Mouse (Mus musculus): ENCODE measurements around the gene Klrb1a.
"Not testable (repeated sequence)": the region's sequence is repeated elsewhere in the genome, so short reads cannot be mapped to it uniquely, and the experiment has no call there.

Gene Klrb1a

DNA sequence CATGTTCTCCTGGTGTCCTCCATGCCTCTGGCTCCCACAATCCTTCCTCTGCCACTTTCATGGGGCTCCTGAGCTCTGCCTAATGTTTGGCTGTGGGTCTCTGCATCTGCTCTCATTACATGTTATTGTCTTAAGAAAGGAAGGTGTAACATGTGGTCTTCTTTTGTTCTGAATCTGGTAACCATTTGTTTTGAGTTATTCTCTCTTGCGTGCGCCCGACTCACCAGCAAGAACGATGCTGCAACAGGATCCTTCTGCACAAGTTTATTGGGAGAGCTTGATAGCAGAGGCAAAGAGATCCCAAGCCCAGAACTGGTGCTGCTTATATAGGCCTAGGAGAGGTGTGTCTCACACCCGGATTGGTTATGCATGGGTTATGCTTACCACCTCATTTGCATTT, at the start of gene Klrb1a:
Klrb1a (minus strand) TSS at position 101 of the 400 bp plus-strand sequence.
- DNase-seq (ENCODE audit: low read depth) = not testable (repeated sequence)

DNA sequence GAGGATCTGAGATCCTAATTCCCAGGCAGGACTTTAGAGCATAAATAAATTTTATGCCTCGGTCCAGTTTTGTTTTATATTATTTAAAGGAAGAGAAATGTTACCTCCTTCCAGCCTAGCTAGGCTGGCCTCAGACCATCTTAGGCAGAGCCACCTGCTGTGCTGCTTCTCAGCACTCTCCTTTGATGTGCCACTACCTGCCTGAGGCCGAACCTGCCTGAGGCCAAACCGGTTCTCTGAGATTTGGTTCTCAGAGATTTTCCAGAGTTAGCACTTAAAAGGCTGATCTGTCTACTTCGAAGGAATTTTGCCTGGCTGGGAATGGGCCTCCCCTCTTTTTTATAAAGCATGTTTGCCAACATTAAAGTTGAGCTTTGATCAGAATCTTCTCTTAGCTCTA, 46.6 kb upstream of the Klrb1a start:
- no peak for DNase-seq (ENCODE audit: low read depth)

DNA sequence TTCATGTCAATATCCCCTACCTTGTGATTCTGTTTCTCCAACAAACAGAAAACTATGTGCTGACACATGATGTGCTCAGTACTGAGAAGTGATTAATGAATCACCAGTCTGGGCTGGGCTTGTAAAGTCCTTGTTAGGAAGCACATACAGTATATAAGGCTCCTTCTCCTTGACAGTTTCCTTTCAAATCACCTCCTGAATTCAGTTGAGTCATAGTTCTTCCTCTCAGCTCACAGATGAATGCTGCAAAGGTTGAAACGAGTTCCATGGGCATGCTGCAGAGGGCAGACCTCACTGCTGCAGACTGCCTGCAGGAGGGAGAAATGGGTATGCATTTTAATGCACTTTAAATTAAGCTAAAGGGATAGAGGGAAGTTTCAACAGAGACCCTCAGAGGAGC, 38.9 kb upstream of the Klrb1a start, which contains the start of gene Clec2h:
Clec2h (plus strand) TSS at position 180 of the 400 bp plus-strand sequence.
- no peak for DNase-seq (ENCODE audit: low read depth)

DNA sequence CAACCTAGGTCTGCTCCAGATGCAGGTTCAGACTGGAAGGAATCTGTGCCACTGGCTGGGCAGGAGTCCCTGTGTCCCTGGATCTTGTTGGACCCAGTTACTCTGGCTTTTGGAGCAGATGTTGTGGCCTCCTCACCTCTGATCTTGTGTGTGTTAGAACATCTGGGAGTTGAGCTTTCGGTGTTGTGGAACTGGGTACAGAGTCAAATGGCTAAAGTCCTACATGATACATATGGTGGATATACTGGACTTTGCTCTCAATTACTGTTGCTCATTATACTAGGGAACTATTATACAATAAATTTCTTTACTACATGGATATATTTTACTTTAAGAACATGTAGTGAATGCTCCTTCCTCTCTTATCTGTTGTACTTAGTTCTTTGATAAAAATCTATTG, 37.9 kb upstream of the Klrb1a start:
- no peak for DNase-seq (ENCODE audit: low read depth)

DNA sequence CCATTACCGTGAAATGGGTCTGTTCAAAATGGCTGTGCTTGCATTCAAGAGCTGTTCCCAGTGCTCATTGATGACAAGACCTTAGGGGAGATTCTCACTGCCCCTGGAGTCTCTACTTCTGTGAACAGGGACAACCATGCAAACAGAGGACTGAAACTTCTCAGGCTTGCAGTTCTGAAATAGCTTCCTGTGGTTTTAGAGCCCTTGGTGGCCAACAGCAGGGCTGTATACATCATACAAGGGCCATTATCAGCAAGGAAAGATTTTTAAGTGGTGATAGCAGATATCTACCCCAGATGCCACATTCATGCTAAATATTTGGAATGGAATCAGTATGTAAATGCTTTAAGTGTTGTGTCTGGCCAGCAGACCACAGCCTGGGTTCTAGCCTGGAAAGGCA, 29.6 kb upstream of the Klrb1a start:
- no peak for DNase-seq (ENCODE audit: low read depth)

DNA sequence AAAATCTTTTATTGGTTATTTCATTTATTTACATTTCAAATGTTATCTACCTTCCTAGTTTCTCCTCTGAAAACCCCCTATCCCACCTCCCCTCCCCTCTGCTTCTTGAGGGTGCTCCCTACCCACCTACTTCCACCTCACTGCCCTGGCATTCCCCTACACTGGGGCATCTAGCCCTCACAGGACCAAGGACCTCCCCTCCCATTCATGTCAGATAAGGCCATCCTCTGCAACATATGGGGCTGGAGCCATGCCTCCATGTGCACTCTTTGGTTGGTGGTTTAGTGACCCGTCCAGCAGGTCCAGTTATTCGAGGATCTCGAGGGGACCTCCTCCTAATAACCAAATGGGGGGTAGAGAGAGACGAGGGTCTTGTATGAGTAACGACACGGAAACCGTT, 27.5 kb upstream of the Klrb1a start:
- not testable (repeated sequence) for DNase-seq (ENCODE audit: low read depth)

DNA sequence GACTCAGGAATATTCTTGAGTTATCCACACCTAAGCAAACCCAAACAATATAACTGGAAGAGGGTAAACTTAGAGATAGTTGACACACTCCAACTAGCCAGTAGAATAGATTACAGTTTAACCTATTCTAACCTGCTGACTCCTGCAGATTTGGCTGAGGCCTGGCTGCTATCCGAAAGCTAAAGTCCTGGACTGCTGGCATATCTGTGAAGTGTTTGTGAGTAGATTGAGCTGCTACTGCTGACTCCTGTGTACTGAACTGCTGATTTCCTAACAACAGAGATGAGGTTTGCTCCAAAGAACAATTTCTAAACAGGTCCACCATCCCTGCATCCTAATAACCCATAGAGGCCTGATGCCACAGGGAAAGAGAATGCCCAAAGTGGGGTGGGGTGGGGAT, 26.9 kb upstream of the Klrb1a start:
- DNase-seq (ENCODE audit: low read depth) = no peak

DNA sequence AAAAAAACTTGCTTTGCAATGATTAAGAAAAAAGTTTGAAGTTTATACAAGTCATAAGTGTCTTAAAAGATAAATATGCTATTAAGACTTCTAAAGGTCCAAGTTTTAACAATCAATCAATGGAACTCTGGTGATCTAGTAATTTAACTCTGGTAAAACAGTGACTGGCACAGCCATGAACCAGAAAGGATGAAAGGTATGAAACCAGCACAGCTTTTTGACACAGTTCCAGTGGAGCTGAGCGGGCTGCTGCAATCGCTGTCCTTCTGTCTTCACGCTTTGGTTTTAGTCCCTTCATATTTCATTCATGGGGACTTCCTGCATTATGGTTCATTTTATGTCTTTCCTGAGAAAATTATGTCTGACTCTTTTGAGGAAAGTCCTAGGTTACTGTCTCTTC, 26.3 kb upstream of the Klrb1a start:
- no peak for DNase-seq (ENCODE audit: low read depth)

DNA sequence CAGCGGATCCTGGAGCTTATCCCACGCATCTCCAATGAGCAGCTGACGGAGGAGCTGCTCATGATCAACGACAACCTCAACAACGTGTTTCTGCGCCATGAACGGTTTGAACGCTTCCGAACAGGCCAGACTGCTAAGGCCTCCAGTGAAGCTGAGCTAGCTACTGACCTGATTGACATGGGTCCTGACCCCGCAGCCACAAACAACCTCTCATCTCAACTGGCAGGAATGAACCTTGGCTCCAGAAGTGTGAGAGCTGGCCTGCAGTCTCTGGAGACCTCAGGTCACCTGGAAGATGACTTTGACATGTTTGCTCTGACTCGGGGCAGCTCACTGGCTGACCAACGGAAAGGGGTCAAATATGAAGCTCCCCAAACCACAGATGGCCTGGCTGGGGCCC, 22.4 kb upstream of the Klrb1a start:
- not testable (repeated sequence) for DNase-seq (ENCODE audit: low read depth)

DNA sequence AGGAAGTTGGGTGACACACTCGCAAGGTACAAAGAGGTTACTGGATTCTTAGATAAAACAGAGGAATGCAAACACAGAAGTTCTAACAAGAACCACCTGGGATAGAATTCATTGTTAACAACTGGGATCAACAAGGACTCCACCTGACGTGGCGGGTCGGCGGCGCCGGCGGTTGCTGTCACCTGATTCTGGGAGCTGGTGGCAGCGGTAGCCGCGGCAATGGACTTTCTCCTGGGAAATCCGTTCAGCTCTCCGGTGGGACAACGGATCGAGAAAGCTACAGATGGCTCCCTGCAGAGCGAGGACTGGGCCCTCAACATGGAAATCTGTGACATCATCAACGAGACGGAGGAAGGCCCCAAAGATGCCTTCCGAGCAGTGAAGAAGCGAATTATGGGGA, 21.4 kb upstream of the Klrb1a start:
- not testable (repeated sequence) for DNase-seq (ENCODE audit: low read depth)

DNA sequence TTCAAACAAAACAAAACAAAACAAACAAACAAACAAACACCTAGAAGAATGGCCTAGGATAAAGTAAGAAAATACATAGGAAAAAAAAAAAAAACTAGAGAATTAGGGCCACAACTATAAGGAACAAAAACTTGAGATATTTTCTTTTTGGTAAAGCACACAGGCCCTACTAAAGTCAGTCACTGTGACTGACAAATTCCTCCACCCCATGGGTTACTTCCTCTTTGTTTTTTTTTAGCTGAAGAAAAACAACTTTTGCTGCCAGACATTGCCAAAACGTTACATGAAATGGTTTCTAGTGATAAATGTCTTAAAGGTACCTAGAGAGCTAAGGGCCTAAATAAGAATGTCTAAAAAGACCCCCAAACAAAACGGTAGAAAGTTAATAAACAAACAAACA, 20.7 kb upstream of the Klrb1a start:
- no peak for DNase-seq (ENCODE audit: low read depth)

DNA sequence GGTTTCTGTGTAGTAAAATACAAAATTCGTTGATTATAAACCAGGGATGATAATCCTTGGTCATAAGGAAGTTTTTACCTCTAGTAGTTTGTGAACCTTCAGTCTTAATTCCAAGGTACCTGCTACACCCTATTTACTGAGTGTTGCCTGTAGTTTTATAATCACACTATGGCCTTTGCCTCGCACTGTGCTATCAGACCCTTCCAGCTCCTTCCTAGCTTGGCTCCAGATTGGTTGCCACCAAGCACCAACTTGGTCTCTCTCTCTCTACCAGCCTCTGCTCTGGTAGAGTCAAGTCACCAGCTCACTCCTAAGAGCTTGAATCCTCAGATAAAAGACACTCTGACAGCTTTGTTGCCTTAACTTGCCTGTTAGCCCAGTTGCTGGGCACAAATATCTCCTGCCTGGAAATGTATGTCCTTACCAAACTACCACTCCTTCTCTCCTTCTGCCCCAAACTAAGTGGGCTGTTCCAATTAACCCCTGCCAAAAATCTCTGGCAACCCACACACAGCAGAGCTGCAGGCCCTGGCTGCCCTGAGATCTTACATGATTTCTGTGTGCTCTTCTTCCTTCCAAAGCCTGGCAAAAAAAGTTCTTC, 17.9 kb upstream of the Klrb1a start:
- DNase-seq (ENCODE audit: low read depth) = no peak

DNA sequence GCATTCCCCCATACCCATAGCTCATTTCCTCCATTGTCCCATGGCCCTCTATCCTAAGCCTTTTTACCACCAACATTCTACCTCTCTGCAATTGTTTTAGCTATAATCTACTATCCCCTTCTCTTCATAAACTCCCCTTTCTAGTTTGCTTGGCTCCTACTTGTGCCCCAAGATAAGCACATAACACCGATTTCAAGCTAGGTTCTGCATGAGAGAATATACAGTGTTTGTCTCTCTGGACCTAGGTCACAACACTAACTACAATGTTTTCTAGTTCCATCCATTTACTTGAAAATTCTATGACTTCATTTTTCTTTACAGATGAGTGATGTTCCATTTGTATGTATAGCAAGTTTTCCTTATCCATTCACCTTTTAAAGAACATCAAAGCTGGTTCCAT, 17.3 kb upstream of the Klrb1a start:
- no peak for DNase-seq (ENCODE audit: low read depth)

DNA sequence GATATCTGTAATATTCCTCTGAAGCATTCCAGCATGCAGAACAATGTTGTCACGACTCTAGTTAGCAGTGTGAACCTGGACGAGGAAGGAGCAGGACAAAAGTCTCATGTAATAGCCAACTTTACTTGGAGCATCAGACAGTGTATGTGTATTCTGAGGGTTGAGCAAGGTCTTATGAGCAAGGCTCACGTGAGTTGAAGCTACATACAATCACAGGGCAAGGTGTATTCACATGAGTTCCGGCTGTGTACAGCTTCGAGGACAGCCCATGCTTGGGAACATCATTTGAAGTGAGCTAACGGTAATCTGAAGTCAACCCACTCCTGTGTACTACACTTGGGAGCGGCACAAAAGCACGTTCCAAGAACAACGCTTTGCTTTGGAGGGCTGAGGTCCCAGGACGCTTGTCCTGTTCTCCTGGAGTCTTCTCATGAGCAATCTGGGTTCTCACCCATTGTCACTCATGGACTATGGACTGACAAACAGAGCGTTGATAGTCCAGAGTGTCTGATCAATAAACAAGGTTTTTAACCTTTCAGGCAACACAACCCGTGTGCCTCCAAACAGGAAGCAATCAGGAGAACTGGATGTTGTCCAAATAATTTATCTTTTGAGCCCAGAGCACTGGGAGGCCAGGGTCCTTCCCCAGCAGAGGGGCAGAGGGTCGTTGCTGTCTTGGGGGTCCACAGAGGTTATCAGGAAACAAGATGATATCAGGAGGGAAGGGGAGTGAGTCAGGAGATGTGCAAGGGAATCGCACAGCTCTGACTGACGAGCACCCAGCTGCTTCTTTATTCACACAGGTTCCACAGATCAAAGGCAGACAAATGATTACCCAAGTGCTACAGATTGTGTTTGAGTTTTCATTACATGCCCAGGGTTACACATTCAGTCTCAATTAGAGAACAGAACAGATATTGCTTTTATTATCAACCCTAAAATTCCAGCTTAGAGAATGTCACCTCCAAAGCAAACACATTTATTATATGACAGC, 7.9 kb upstream of the Klrb1a start:
- not testable (repeated sequence) for DNase-seq (ENCODE audit: low read depth)

DNA sequence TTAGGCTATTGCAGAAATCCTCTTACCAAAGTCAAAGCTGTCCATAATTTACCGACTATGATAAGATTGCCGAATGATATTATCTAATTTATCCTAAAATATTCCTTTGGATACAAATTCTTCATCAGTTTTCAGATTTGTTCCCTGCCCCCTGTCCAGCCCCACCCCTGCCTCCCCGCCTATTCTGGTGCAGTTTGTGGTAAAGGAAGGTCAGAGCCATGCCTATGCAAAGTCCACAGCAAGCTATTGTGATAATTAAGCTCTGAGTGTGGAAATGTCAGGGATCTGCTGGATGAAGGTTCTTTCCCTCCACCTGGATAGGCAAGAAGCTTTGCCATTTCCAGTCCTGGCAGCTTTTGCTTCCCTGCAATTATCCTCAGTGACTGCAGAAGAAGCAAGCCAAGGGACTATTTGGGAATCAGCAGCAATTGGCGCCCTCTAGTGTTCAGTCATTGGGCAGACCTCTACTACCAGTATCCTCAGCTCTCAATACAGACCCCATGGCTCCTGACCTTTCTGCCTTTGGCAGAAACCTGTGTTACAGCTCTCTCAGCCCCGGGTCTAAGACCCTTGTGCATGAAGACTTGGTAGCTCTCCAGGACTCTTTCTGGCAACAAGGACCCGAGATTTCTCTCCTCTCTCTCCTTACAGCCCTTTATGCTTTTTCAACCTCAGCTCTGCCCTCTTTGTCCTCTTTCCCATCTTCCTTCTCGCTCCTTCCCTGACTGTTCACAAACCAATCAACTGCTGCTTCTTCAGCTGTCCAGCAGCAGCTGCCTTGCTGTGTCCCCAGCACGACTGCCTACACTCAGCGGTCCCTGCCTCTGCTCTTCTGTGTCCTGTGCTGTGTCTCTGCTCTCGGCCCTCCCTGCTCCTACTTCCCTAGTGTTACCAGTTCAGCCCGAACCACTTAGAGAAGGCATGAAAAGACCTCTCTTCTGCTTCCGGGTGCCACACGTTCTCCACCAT, 6.7 kb upstream of the Klrb1a start:
- peak; percentile 46 for DNase-seq (ENCODE audit: low read depth)

DNA sequence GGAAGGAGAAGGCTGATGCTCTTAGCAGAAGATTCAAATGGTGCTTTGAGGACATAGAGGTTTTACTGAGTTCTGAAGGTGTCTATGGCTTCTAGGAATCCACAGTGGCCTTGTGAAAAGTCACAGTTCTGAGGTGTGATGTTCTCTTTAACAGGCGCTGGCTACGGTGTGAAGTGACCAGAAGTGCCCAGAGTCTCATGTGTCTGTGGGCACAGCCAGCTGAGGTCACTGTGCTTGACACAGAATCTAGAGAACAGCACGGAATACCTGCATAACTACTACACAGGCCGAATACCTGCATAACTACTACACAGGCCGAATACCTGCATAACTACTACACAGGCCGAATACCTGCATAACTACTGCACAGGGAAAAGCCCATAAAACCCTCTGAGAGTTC, 1.9 kb upstream of the Klrb1a start:
- not testable (repeated sequence) for DNase-seq (ENCODE audit: low read depth)

DNA sequence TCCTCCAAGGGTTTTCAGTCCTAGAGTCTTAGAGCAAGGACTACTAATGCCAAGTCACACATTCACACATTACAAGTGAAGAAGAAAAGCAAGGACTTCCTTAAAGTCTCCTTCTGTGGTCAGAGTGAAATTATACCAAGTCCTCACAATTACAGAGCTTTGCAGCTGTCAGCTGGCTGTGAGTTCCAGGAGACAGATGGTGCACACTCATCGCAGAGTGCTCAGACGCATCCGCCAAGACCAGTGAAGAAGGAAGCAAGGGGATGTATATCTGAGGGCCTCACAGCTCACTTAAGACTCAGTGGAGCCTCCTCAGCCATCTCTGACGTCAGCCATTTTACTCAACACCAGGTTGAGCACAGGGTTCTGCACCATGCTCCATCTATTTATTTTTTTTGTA, 1.1 kb upstream of the Klrb1a start:
- DNase-seq (ENCODE audit: low read depth) = no peak

DNA sequence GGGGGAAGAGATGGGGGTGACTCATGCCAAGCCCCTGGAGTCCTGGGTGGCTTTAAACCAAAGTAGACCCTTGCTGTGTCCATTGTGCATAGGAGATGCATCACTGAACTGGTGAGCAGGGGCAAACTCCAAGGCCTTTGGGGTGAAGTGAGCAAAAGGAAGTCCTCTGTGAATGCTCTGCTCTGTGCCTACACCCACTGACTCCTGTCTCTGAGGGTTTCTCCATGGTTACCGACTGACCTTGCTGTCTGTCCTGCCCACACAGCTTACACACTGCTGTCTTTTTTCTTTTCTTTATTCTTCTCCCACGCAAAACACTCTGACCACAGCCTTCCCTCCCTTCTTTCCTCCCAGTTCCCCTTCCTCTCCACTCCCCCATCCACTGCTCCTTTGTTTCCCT, 600 bp downstream of the Klrb1a start:
- no peak for DNase-seq (ENCODE audit: low read depth)

DNA sequence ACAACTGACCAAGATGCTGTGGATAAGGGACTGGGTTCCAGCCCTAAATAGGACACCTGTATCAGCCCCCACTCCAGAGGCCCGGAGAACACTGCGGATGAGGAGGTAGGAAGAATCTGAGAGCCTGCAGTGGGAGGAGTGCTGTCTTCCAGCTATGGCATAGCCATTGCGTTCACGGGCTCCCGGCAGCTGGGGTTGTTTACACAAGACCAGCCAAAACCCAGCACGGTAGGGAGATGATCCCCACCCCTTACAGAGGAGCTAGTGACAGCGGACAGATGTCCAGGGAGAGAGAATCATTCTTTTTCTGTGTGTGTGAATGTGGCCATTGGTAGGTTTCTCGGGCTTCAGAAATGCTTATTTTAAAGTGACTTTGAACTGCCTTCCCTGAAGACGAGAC, 17.0 kb downstream of the Klrb1a start:
- no peak for DNase-seq (ENCODE audit: low read depth)

DNA sequence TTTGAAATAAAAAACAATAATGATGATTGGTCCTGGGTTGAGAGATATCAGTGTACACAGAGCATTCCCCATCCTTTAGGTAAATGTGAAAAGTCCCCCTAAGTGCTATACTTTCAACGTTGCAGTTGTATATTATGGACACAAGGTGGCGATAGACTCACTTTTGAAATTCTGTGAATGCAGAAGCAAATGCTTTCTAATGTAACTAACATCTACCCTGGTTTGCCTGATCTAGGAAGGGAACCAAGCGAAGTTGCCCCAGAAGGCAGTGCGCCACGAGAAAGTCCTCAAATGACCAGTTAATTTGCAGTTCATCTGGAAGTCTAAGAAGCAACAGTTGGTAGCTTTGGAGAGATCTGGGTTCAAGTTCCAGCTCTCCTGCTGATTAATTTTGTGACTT, 18.8 kb downstream of the Klrb1a start:
- DNase-seq (ENCODE audit: low read depth) = peak; percentile 49

DNA sequence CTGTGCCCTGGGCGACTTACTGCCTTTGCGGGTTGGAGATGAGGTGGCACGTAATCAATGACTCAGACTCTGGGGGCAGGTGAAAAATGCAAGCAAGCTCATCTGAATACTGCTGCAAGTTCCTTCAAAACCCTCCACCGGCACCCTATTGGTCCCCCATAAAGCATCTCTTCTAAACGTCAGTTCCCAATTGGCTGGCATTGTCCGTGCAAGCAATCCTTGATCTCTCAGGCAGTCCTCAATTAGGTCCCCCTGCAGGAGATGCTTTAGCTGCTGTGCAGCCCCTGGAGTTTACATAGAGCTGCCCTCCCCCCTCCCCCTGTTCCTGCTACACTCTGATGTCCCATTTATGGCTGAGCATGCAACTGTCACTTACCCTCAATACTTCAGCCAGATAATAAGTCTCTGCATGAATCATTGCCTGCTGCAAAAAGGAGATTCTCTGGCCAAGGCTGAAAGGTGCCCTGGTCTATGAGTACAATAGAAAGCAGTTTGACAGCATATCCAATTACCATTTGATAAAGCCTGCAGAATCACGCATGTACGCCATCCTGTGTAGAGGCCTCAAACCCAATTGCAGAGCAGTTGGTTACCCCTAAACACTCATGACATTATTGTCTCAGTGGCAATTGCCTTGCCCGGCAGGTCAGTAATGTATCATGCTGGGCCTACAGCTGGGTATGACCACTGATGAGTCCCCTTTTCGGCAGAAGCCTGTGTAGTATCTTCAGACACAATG, 20.7 kb downstream of the Klrb1a start:
- DNase-seq (ENCODE audit: low read depth) = no peak

Data from induced T-regulatory cell, adult 2 months (primary cell).